Mouse (Mus musculus): ENCODE measurements around the gene Tnks2. TPM values are rescaled to one million over a fixed set of nuclear protein-coding genes. Genes with fewer than 3 reads are reported as not detected.

Gene Tnks2
- total RNA-seq, 2 experiments from 2014 or later: 110 to 117 TPM

DNA sequence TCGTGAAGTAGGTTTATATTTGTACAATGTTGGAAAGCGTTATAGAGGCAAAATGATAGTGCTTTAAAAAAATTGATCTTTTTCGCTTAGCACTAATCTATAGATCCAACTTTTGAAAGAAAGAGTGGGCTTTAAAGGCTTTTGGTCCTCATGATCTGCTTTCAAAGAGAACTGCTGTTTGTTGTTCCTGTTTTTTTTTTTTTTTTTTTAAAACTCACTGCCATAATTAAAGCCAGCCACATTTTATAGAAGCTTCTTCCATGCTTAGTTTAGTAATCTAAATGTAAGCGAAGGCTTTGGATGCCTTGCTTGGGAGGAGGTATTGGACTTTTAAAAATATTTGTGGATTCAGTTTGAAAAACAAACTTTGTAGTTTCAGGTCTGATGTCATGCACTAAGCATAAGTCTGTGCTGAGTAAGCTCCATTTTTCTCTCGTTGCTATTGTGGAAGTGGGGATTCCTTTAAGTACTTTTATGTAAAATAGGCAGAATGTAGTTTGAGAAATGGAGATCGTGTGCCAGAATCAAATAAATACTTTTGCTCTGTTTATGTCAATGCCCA, 93.8 kb downstream of the Tnks2 start:
- no peak for DNase-seq (ENCODE audit: low spot score in 2 of 2)

DNA sequence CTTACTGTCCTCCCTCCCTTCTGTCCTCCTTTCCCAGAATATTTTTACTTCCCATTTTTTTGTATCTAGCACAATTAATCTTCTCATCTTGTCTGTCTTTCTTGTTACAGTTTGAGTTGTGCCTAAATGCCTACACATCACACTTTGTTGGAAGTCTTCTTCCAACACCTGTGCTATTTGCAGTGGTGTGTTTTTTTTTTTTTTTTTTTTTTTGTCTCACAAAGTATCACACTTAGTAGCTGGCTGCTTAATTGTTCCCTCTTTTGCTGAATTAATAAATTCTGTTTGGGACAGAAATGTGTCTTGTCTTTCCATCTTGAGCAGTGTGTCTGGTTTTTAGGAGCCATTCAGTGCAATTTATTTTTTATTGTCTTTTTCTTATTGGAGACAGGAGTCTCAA, 95.8 kb downstream of the Tnks2 start:
- no peak for DNase-seq (ENCODE audit: low spot score in 2 of 2)

DNA sequence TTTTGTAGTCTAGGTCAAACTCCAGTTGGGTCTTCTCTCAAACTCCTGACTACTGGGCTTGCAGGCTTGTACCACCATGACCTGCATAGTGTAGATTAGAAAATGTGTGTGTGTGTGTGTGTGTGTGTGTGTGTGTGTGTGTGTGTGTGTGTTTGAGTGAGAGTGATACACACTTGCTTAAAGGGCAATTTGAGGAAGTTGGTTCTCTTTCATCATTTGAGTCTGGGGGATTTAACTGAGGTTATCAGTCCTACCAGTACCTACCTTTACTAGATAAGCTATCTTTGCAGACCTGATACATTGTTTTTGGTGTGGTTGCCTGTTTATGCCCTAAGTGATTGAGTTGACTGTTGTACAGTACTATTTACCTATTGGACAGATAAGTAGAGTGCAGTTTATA, 98.1 kb downstream of the Tnks2 start:
- no peak for DNase-seq (ENCODE audit: low spot score in 2 of 2)

- no peak for DNase-seq (ENCODE audit: low spot score in 2 of 2)
These were observed 98.6 kb downstream of the Tnks2 start for GRCm38 (mm10) chr19:36932613-36933012.

- DNase-seq (ENCODE audit: low spot score in 2 of 2): no peak
These were observed 102.3 kb downstream of the Tnks2 start for GRCm38 (mm10) chr19:36936285-36936684.

- DNase-seq (ENCODE audit: low spot score in 2 of 2): no peak
These were observed 104.0 kb downstream of the Tnks2 start for GRCm38 (mm10) chr19:36938008-36938407.

GRCm38 (mm10) chr19:36940064-36940463, 106.0 kb downstream of the Tnks2 start:
- DNase-seq (ENCODE audit: low spot score in 2 of 2): no peak

Other genes with a start within 250 kb of the Tnks2 start
- gene Ppp1r3c, start 97.6 kb upstream of the Tnks2 start, total RNA-seq (2021): 10 to 100 TPM; 48.8 to 61.9 TPM
- gene Fgfbp3, start 85.4 kb downstream of the Tnks2 start, total RNA-seq (2021): 1 to 10 TPM; 8.1 to 8.2 TPM
- 10 to 100 TPM; 37.6 to 40.0 TPM for gene Btaf1, start 91.8 kb downstream of the Tnks2 start, total RNA-seq (2021)

Data from left cerebral cortex, adult 18-20 months (tissue).